Mouse (Mus musculus) forebrain, embryonic 12.5 days (tissue): ENCODE data around the gene Klf12. TPM values are rescaled to one million over a fixed set of nuclear protein-coding genes. Genes with fewer than 3 reads are reported as not detected.

Experiments
- ATAC-seq: fragments of 200-750 bp; cut with Nextera tagmentation; 2 replicates; pipeline ENCODE4 v1.8.0; 2017; ENCODE audit warnings: moderate TSS enrichment; ENCODE audit not compliant: low FRiP score
- H3K27ac ChIP-seq: fragments of 300-500 bp; sonication (generic); 2 replicates; pipeline ENCODE4 v1.5.1; 2016; ENCODE audit warnings: mild to moderate bottlenecking
- H3K27me3 ChIP-seq: fragments of 300-500 bp; sonication (generic); 2 replicates; pipeline ENCODE4 v1.6.1; 2016; ENCODE audit warnings: mild to moderate bottlenecking
- H3K36me3 ChIP-seq: fragments of 300-500 bp; sonication (generic); replicated peaks from 2 replicates; pipeline ENCODE4 v1.6.1; 2016; ENCODE audit warnings: mild to moderate bottlenecking
- H3K4me1 ChIP-seq: fragments of 300-500 bp; sonication (generic); 2 replicates; pipeline ENCODE4 v1.6.1; 2016
- H3K4me2 ChIP-seq: fragments of 300-500 bp; sonication (generic); 2 replicates; pipeline ENCODE4 v1.6.1; 2016; ENCODE audit warnings: mild to moderate bottlenecking, moderate library complexity
- H3K4me3 ChIP-seq: fragments of 300-500 bp; sonication (generic); replicated peaks from 2 replicates; pipeline ENCODE4 v1.5.1; 2016; ENCODE audit warnings: mild to moderate bottlenecking
- H3K9ac ChIP-seq: fragments of 300-500 bp; sonication (generic); 2 replicates; pipeline ENCODE4 v1.6.1; 2016; ENCODE audit warnings: mild to moderate bottlenecking
- H3K9me3 ChIP-seq: fragments of 300-500 bp; sonication (generic); 2 replicates; pipeline ENCODE4 v1.6.1; 2016
- WGBS: fragments of 180-500 bp; shearing (Covaris S2); methylation state at CpG from one replicate; pipeline ENCODE4 v1.1.7; 2016; 5-methylcytosine and 5-hydroxymethylcytosine counted together
- polyA plus RNA-seq: library from polyadenylated mRNA; unstranded; fragments of >200 nt; fragmentation: Nextera tagmentation; extraction: Ambion mirVana; gene quantifications from 2 replicates; pipeline ENCODE4 v1.2.1, GENCODE M21; 2016

Gene Klf12
- polyA plus RNA-seq = 45.7 and 46.9 TPM in 2 replicates

GRCm38 (mm10) chr14:100284119-100284860 lies at the start of gene Klf12:
Gene Klf12, minus strand, starts transcription at chr14:100284679.
- peak; percentile 89 for ATAC-seq
- under 1% methylated on average over 25 of the region's 40 CpGs for WGBS
- peak within 1 kb of the TSS; percentile 98 for H3K27ac ChIP-seq

GRCm38 (mm10) chr14:100333369-100333768 lies 48.9 kb upstream of the Klf12 start:
- no peak for ATAC-seq
- no peaks in the 10 kb centered on the region for H3K4me1 ChIP-seq
- H3K9ac ChIP-seq = no peak overlapping the region
- no peak overlapping the region for H3K4me2 ChIP-seq
- H3K9me3 ChIP-seq = no peaks in the 10 kb centered on the region
- H3K27ac ChIP-seq = no peak overlapping the region
- 80% methylated on average over 2 of the region's 2 CpGs for WGBS
- H3K27me3 ChIP-seq = no peaks in the 10 kb centered on the region
- H3K4me3 ChIP-seq = no peak overlapping the region
- H3K36me3 ChIP-seq = no peaks in the 10 kb centered on the region

More at GRCm38 (mm10) chr14:100284119-100284860, at the start of gene Klf12:
- Histone ChIP-seq H3K9me3 (peaks cover 7% of the 10 kb centered on the region), H3K4me3 (peak within 1 kb of the TSS; percentile 55), H3K27me3 (no peaks in the 10 kb centered on the region), H3K4me2 (peak within 1 kb of the TSS; percentile 75), H3K4me1 (peaks cover 27% of the 10 kb centered on the region), H3K9ac (peak within 1 kb of the TSS; percentile 75), H3K36me3 (0 out of 2 replicates have a peak, but pooled peaks cover 2% of the 10 kb centered on the region)

- Histone ChIP-seq H3K9ac (no peak overlapping the region), H3K4me2 (no peak overlapping the region), H3K9me3 (no peaks in the 10 kb centered on the region), H3K27me3 (no peaks in the 10 kb centered on the region), H3K4me3 (no peak overlapping the region), H3K36me3 (no peaks in the 10 kb centered on the region), H3K27ac (no peak overlapping the region), H3K4me1 (no peaks in the 10 kb centered on the region)
- no peak for ATAC-seq
- 73% methylated on average over 6 of the region's 6 CpGs for WGBS
Measured at GRCm38 (mm10) chr14:100328602-100329276, 44.3 kb upstream of the Klf12 start.

- no peak overlapping the region for H3K9ac ChIP-seq
- ATAC-seq = no peak
- no peak overlapping the region for H3K27ac ChIP-seq
- no peaks in the 10 kb centered on the region for H3K27me3 ChIP-seq
- H3K36me3 ChIP-seq = no peaks in the 10 kb centered on the region
- no peak overlapping the region for H3K4me3 ChIP-seq
- H3K4me1 ChIP-seq = no peaks in the 10 kb centered on the region
- 0 out of 2 replicates have a peak, but pooled peaks cover 10% of the 10 kb centered on the region for H3K9me3 ChIP-seq
- 89% methylated on average over 7 of the region's 7 CpGs for WGBS
- H3K4me2 ChIP-seq = no peak overlapping the region
Measured at GRCm38 (mm10) chr14:100324303-100324702, 39.8 kb upstream of the Klf12 start.

- H3K9ac ChIP-seq = no peak overlapping the region
- ATAC-seq = no peak
- no peaks in the 10 kb centered on the region for H3K36me3 ChIP-seq
- no peak overlapping the region for H3K4me2 ChIP-seq
- H3K4me3 ChIP-seq = no peak overlapping the region
- H3K9me3 ChIP-seq = 0 out of 2 replicates have a peak, but pooled peaks cover 10% of the 10 kb centered on the region
- H3K27ac ChIP-seq = no peak overlapping the region
- 96% methylated on average over 6 of the region's 6 CpGs for WGBS
- no peaks in the 10 kb centered on the region for H3K4me1 ChIP-seq
- H3K27me3 ChIP-seq = no peaks in the 10 kb centered on the region
Measured at GRCm38 (mm10) chr14:100322012-100322411, 37.5 kb upstream of the Klf12 start.

- Histone ChIP-seq H3K9ac (no peak overlapping the region), H3K27ac (no peak overlapping the region), H3K4me1 (no peaks in the 10 kb centered on the region), H3K36me3 (no peaks in the 10 kb centered on the region), H3K4me2 (no peak overlapping the region), H3K4me3 (no peak overlapping the region), H3K27me3 (no peaks in the 10 kb centered on the region), H3K9me3 (no peaks in the 10 kb centered on the region)
- no peak for ATAC-seq
- WGBS = 88% methylated on average over 4 of the region's 4 CpGs
Measured at GRCm38 (mm10) chr14:100316780-100317179, 32.3 kb upstream of the Klf12 start.

- no peak overlapping the region for H3K9ac ChIP-seq
- no peaks in the 10 kb centered on the region for H3K36me3 ChIP-seq
- H3K4me3 ChIP-seq = no peak overlapping the region
- ATAC-seq = no peak
- H3K27ac ChIP-seq = no peak overlapping the region
- no peaks in the 10 kb centered on the region for H3K27me3 ChIP-seq
- no peaks in the 10 kb centered on the region for H3K9me3 ChIP-seq
- no peaks in the 10 kb centered on the region for H3K4me1 ChIP-seq
- 75% methylated on average over 4 of the region's 4 CpGs for WGBS
- H3K4me2 ChIP-seq = no peak overlapping the region
Measured at GRCm38 (mm10) chr14:100314099-100314498, 29.6 kb upstream of the Klf12 start.

GRCm38 (mm10) chr14:100300905-100301304 lies 16.4 kb upstream of the Klf12 start:
- WGBS = 79% methylated on average over 1 of the region's 1 CpGs
- no peaks in the 10 kb centered on the region for H3K4me1 ChIP-seq
- no peaks in the 10 kb centered on the region for H3K36me3 ChIP-seq
- no peak overlapping the region for H3K4me2 ChIP-seq
- H3K4me3 ChIP-seq = no peak overlapping the region
- H3K27ac ChIP-seq = no peak overlapping the region
- H3K9me3 ChIP-seq = no peaks in the 10 kb centered on the region
- H3K27me3 ChIP-seq = no peaks in the 10 kb centered on the region
- no peak overlapping the region for H3K9ac ChIP-seq
- ATAC-seq = no peak

- no peaks in the 10 kb centered on the region for H3K9me3 ChIP-seq
- H3K9ac ChIP-seq = no peak overlapping the region
- no peaks in the 10 kb centered on the region for H3K27me3 ChIP-seq
- H3K4me3 ChIP-seq = no peak overlapping the region
- 79% methylated on average over 6 of the region's 6 CpGs for WGBS
- ATAC-seq = no peak
- H3K27ac ChIP-seq = no peak overlapping the region
- no peak overlapping the region for H3K4me2 ChIP-seq
- no peaks in the 10 kb centered on the region for H3K4me1 ChIP-seq
- H3K36me3 ChIP-seq = no peaks in the 10 kb centered on the region
Measured at GRCm38 (mm10) chr14:100298892-100299291, 14.4 kb upstream of the Klf12 start.

GRCm38 (mm10) chr14:100286586-100287241 lies 2.2 kb upstream of the Klf12 start:
- Histone ChIP-seq H3K27me3 (no peaks in the 10 kb centered on the region), H3K4me2 (peak overlapping the region; percentile 75), H3K4me3 (peak overlapping the region; percentile 55), H3K9me3 (no peaks in the 10 kb centered on the region), H3K9ac (peak overlapping the region; percentile 75), H3K27ac (peak overlapping the region; percentile 98), H3K4me1 (peaks cover 23% of the 10 kb centered on the region), H3K36me3 (no peaks in the 10 kb centered on the region)
- WGBS = 8% methylated on average over 19 of the region's 19 CpGs
- ATAC-seq = no peak

GRCm38 (mm10) chr14:100285656-100286585 lies 1.4 kb upstream of the Klf12 start:
- no peaks in the 10 kb centered on the region for H3K36me3 ChIP-seq
- ATAC-seq = peak; percentile 40
- peak overlapping the region; percentile 55 for H3K4me3 ChIP-seq
- WGBS = under 1% methylated on average over 60 of the region's 60 CpGs
- no peaks in the 10 kb centered on the region for H3K9me3 ChIP-seq
- H3K4me2 ChIP-seq = peak overlapping the region; percentile 75
- H3K27ac ChIP-seq = peak overlapping the region; percentile 98
- H3K4me1 ChIP-seq = peaks cover 27% of the 10 kb centered on the region
- H3K9ac ChIP-seq = peak overlapping the region; percentile 75
- no peaks in the 10 kb centered on the region for H3K27me3 ChIP-seq
